Mouse (Mus musculus) heart, adult 2 months (tissue): ENCODE measurements around the gene Olfr912.

Experiments used
- CTCF ChIP-seq: fragments of 200-600 bp; IDR thresholded peaks from 2 replicates; pipeline ENCODE4 v1.8.1; 2022; ENCODE audit warnings: antibody characterized with exemption, mild to moderate bottlenecking, moderate library complexity
- EP300 ChIP-seq: fragments of 200-500 bp; IDR thresholded peaks from 2 replicates; pipeline ENCODE4 v1.6.1; 2011; ENCODE audit warnings: low read depth, low read length, control low read depth; ENCODE audit not compliant: insufficient read depth
- POLR2A ChIP-seq: fragments of 200-500 bp; IDR thresholded peaks from 2 replicates; pipeline ENCODE4 v1.6.1; 2011; ENCODE audit warnings: mild to moderate bottlenecking, low read depth, low read length, control low read depth; ENCODE audit not compliant: insufficient read depth

- TF ChIP-seq CTCF: no peak
- no peak for TF ChIP-seq POLR2A
- no peak for TF ChIP-seq EP300
Measured at GRCm38 (mm10) chr9:38537549-38537948, 42.4 kb upstream of the Olfr912 start, which contains the start of gene Olfr910.
